Mouse (Mus musculus): ENCODE results near the gene Ghrl. TPM values are rescaled to one million over a fixed set of nuclear protein-coding genes. Genes with fewer than 3 reads are reported as not detected.

The Ghrl gene
- polyA plus RNA-seq (2014; fragmentation: Illumina TruSeq; extraction: RNeasy Lipid Tissue Mini Kit (QIAGEN cat#74804); ENCODE audit: insufficient read depth, low read depth, low replicate concordance), result 5.0 TPM

DNA sequence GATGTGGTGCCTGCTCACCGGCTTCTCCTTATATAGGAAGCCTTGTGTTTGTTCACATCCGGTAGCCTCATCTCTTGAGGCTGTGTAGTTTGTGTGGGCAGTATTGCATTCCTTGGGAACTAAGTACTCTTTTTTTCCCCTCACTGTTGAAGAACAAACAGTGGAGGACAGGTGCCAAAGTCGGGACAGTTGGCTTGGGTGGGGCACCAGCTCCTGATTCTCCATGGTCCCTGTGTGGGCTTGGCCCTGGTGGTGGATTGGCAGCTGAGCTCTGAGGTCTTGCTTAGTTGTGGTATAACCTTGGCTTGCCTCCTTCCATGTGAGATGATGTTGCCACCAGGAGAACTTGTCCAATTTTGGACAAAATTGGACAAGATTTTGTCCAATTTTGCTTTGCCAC is at the start of gene Ghrl:
Gene Ghrl (minus strand): TSS at position 3 of the 400 bp plus-strand sequence.

DNA sequence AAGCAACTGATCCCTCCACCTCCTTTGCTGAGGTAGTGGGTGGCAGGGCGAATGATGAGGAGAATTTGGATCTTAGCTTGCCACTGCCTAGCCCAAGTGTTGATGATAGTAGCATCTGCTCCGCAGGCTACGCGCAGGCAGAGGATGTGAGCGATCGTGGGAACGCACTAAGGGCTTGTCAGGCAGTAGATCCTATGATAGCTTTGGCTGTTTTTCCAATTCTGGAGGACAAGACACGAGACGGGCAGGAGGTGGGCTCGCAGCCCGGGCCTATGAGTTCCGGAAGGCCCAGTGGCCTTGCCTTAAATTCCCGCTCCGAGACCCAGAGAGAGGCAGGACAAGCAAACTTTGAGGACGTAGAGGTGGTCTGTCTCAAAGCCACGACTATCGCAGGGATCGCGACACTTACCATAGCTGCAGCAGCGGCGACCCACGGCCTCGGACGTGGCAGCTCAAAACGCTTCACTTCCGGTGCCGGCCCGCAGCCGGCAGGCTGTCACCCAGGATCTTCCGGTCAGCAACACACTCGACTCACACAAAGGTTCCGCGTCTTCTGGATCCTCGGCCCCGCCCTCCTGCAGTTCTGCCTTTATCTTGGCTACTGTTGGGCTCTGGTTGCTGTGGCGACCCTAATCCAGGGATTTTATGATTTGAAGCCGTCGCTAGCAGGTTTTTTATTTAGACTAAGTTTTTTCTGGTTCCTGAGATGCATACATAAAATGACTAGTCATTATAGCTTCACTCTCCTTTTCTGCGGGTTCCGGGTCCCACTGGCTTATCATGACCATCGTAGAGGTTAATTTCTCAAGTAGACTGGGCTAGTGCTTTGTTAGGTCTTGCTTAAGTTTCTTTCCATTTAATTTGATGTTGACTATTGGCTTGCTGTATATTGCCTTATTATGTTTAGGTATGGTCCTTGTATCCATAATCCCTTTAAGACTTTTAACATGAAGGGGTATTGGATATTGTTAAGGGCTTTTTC is 20.8 kb upstream of the Ghrl start, which contains the start of gene Sec13:
Gene Sec13 (minus strand): TSS at position 508 of the 982 bp plus-strand sequence.

DNA sequence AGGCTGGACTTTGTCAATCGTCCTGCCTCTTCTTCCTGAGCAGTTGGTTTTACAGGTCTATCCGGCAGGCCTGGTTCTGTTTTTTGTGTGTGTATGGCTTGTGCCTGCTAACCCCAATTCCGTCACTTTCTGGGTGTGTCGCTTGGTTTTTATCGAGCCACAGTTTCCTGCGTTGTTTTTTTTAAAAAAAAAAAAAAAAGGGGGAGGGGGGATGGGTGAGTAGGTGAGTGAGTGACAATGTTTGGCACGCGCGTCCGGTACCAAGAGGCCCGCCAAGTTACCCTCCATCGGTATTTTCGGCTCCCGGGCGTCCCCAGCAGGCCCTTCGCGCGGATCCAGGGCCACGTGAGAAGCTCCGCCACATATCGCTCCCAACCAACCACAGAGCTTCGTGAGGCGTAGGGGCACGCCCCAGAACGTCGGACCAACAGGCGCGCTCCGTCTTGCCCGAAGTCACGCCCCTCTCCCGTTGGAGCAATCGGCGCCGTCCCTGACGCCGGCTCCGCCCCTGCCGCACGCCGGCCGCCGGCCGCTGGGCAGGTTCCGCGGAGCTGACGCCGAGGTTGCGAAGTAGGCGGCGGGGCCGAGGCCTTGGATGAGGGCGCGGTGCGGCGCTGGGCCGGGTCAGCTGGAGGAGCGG is 23.0 kb downstream of the Ghrl start, which contains the start of gene Tatdn2:
Gene Tatdn2 (plus strand): TSS at position 469 of the 640 bp plus-strand sequence.

Other genes starting within 250 kb of the Ghrl start
- 27.3 TPM for gene Il17rc, start 248.5 kb downstream of the Ghrl start, polyA plus RNA-seq (2014; fragmentation: Illumina TruSeq; extraction: RNeasy Lipid Tissue Mini Kit (QIAGEN cat#74804); ENCODE audit: insufficient read depth, low read depth, low replicate concordance)
- 27.6 TPM for gene Creld1, start 236.6 kb downstream of the Ghrl start, polyA plus RNA-seq (2014; fragmentation: Illumina TruSeq; extraction: RNeasy Lipid Tissue Mini Kit (QIAGEN cat#74804); ENCODE audit: insufficient read depth, low read depth, low replicate concordance)
- not detected for gene Prrt3, start 217.9 kb downstream of the Ghrl start, polyA plus RNA-seq (2014; fragmentation: Illumina TruSeq; extraction: RNeasy Lipid Tissue Mini Kit (QIAGEN cat#74804); ENCODE audit: insufficient read depth, low read depth, low replicate concordance)
- 62.9 TPM for gene Emc3, start 188.2 kb downstream of the Ghrl start, polyA plus RNA-seq (2014; fragmentation: Illumina TruSeq; extraction: RNeasy Lipid Tissue Mini Kit (QIAGEN cat#74804); ENCODE audit: insufficient read depth, low read depth, low replicate concordance)
- 0.34 TPM for gene Fancd2, start 188.2 kb downstream of the Ghrl start, polyA plus RNA-seq (2014; fragmentation: Illumina TruSeq; extraction: RNeasy Lipid Tissue Mini Kit (QIAGEN cat#74804); ENCODE audit: insufficient read depth, low read depth, low replicate concordance)
- gene Fancd2os, start 119.2 kb downstream of the Ghrl start, polyA plus RNA-seq (2014; fragmentation: Illumina TruSeq; extraction: RNeasy Lipid Tissue Mini Kit (QIAGEN cat#74804); ENCODE audit: insufficient read depth, low read depth, low replicate concordance), result not detected
- gene Brk1, start 115.1 kb downstream of the Ghrl start, polyA plus RNA-seq (2014; fragmentation: Illumina TruSeq; extraction: RNeasy Lipid Tissue Mini Kit (QIAGEN cat#74804); ENCODE audit: insufficient read depth, low read depth, low replicate concordance), result 208 TPM
- 16.4 TPM for gene Vhl, start 95.9 kb downstream of the Ghrl start, polyA plus RNA-seq (2014; fragmentation: Illumina TruSeq; extraction: RNeasy Lipid Tissue Mini Kit (QIAGEN cat#74804); ENCODE audit: insufficient read depth, low read depth, low replicate concordance)
- 28.6 TPM for gene Irak2, start 81.4 kb downstream of the Ghrl start, polyA plus RNA-seq (2014; fragmentation: Illumina TruSeq; extraction: RNeasy Lipid Tissue Mini Kit (QIAGEN cat#74804); ENCODE audit: insufficient read depth, low read depth, low replicate concordance)
- gene Tatdn2, start 22.8 kb downstream of the Ghrl start, polyA plus RNA-seq (2014; fragmentation: Illumina TruSeq; extraction: RNeasy Lipid Tissue Mini Kit (QIAGEN cat#74804); ENCODE audit: insufficient read depth, low read depth, low replicate concordance), result 19.1 TPM
- gene Sec13, start 20.9 kb upstream of the Ghrl start, polyA plus RNA-seq (2014; fragmentation: Illumina TruSeq; extraction: RNeasy Lipid Tissue Mini Kit (QIAGEN cat#74804); ENCODE audit: insufficient read depth, low read depth, low replicate concordance), result 121 TPM